In genomic region chr11:62278027-62278426, GRCm38 (mm10) we compare ENCODE assay signal across 8 mouse cellular contexts. TPM values are rescaled to one million over a fixed set of nuclear protein-coding genes. Genes with fewer than 3 reads are reported as not detected.
DNase-seq lines count a peak whose midpoint lies in the region; ATAC-seq lines count a peak whose summit lies in the region.

No protein-coding gene starts in this region.

- no peak for ATAC-seq in forebrain, embryonic 14.5 days
- ATAC-seq in forebrain, embryonic 12.5 days (ENCODE audit: low FRiP score): no peak

- H3K27me3 ChIP-seq in forebrain, embryonic 14.5 days (replicated peaks; ENCODE audit: control insufficient read depth, insufficient read depth, low read length): no peaks in the 10 kb centered on the region
- H3K27me3 ChIP-seq in forebrain, embryonic 12.5 days: no peaks in the 10 kb centered on the region

- no peaks in the 10 kb centered on the region for H3K36me3 ChIP-seq in forebrain, embryonic 14.5 days (ENCODE audit: control insufficient read depth, insufficient read depth, low read length)
- H3K36me3 ChIP-seq in forebrain, embryonic 12.5 days (replicated peaks): no peaks in the 10 kb centered on the region

- no peak overlapping the region for H3K4me3 ChIP-seq in forebrain, embryonic 14.5 days (ENCODE audit: low read depth, low read length)
- no peak overlapping the region for H3K4me3 ChIP-seq in forebrain, embryonic 12.5 days (replicated peaks)

- no peak overlapping the region for H3K27ac ChIP-seq in forebrain, embryonic 14.5 days (ENCODE audit: low read depth, low read length)
- no peak overlapping the region for H3K27ac ChIP-seq in forebrain, embryonic 12.5 days

- no peak overlapping the region for H3K9ac ChIP-seq in forebrain, embryonic 14.5 days (ENCODE audit: low read length)
- H3K9ac ChIP-seq in forebrain, embryonic 12.5 days: no peak overlapping the region

- H3K4me1 ChIP-seq in forebrain, embryonic 14.5 days (ENCODE audit: control insufficient read depth, insufficient read depth, low read length): peaks cover 7% of the 10 kb centered on the region; the same call in 1 of the 2 replicates
- H3K4me1 ChIP-seq in forebrain, embryonic 12.5 days: peaks cover 10% of the 10 kb centered on the region; the same call in 1 of the 2 replicates

- no peaks in the 10 kb centered on the region; the same call in 1 of the 2 replicates for H3K9me3 ChIP-seq in forebrain, embryonic 14.5 days (replicated peaks; ENCODE audit: control insufficient read depth, low read length)
- H3K9me3 ChIP-seq in forebrain, embryonic 12.5 days: no peaks in the 10 kb centered on the region

- 22% methylated on average over 5 of the region's 5 CpGs for WGBS in forebrain, embryonic 14.5 days
- 27% methylated on average over 5 of the region's 5 CpGs for WGBS in forebrain, embryonic 12.5 days

- peak; percentile 67 for DNase-seq in forebrain, embryonic 14.5 days (ENCODE audit: low spot score)
- DNase-seq in B cell, adult 2 months: peak; percentile 75 to 76
- DNase-seq in adrenal gland, postnatal 36 days: peak; percentile 72 to 73
- DNase-seq in forelimb bud, embryonic 11.5 days (ENCODE audit: low read depth, low spot score): peak; percentile 80
- peak; percentile 87 for DNase-seq in kidney, postnatal 10 days
- DNase-seq in lung, postnatal 10 days: peak; percentile 86
- DNase-seq in spleen, postnatal 10 days (ENCODE audit: low spot score in 2 of 2): peak; percentile 72 to 87

- no peak overlapping the region for H3K4me2 ChIP-seq in forebrain, embryonic 14.5 days (ENCODE audit: low read length)
- H3K4me2 ChIP-seq in forebrain, embryonic 12.5 days: no peak overlapping the region

RNA-seq across cellular contexts. Expression of gene Zswim7, which starts 3.1 kb away (rescaled TPM):
- 9.1 and 14.8 TPM in 2 replicates for polyA plus RNA-seq in forebrain, embryonic 14.5 days (2014; fragmentation: Nextera tagmentation; extraction: Ambion mirVana)
- polyA plus RNA-seq in forebrain, embryonic 12.5 days (2016; fragmentation: Nextera tagmentation; extraction: Ambion mirVana): 11.6 and 14.4 TPM in 2 replicates
- total RNA-seq in adrenal gland, postnatal 36 days (2021): 10 to 100 TPM; 11.9 to 25.0 TPM

RNA-seq across cellular contexts. Expression of gene Ttc19, which starts 3.2 kb away (rescaled TPM):
- 17.7 and 25.1 TPM in 2 replicates for polyA plus RNA-seq in forebrain, embryonic 14.5 days (2014; fragmentation: Nextera tagmentation; extraction: Ambion mirVana)
- polyA plus RNA-seq in forebrain, embryonic 12.5 days (2016; fragmentation: Nextera tagmentation; extraction: Ambion mirVana): 23.6 and 28.1 TPM in 2 replicates
- 10 to 100 TPM; 28.2 to 31.3 TPM for total RNA-seq in adrenal gland, postnatal 36 days (2021)

RNA-seq across cellular contexts. Expression of gene Adora2b, which starts 29.2 kb away (rescaled TPM):
- 2.1 and 2.9 TPM in 2 replicates for polyA plus RNA-seq in forebrain, embryonic 14.5 days (2014; fragmentation: Nextera tagmentation; extraction: Ambion mirVana)
- polyA plus RNA-seq in forebrain, embryonic 12.5 days (2016; fragmentation: Nextera tagmentation; extraction: Ambion mirVana): 2.7 and 3.3 TPM in 2 replicates
- total RNA-seq in adrenal gland, postnatal 36 days (2021): under 1 TPM; 0.63 to 0.70 TPM
